Mouse (Mus musculus) brain, adult 2 months (tissue): Measurements from ENCODE around the gene Zfp619.
"Not testable (repeated sequence)": the region's sequence is repeated elsewhere in the genome, so short reads cannot be mapped to it uniquely, and the experiment has no call there.

Source experiments
- DNase-seq: peaks from one replicate; pipeline ENCODE4 v3.0.0; 2011; ENCODE audit warnings: low read depth, low spot score

Zfp619 gene

DNA sequence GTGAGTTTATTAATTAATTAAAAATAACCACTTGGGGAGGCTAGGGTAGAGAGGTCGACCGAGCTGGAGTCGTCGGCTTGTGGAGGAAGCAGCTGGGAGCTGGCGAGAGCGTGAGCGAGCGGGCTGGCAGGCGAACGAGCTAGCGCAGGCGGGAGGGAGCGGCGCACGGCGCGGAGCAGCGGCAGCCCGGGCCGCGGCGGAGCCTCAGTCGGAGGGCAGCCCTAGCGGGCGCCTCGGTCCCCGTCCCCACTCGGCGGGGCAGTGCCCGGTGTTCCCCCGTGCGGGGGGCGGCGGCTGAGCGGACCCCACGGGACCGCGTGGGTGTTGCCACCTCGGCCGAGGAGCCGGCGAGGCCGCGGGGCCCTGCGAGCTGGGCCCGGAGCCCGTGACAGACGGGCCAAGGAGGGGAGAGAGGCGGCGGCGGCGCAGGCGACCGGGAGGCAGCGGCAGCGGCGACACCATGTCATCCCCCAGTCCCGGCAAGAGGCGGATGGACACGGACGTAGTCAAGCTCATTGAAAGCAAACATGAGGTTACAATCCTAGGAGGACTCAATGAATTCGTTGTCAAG is 71.0 kb downstream of the Zfp619 start:
- peak; percentile 79 for DNase-seq

- DNase-seq: not testable (repeated sequence)
Measured at GRCm38 (mm10) chr7:39589044-39589443, 71.5 kb downstream of the Zfp619 start.
